Mouse (Mus musculus): ENCODE results near the gene Tmem217. TPM values are rescaled to one million over a fixed set of nuclear protein-coding genes. Genes with fewer than 3 reads are reported as not detected.

Tmem217 gene
- polyA plus RNA-seq (2021; fragmentation: Nextera tagmentation): 0.59 and 0.63 TPM in 2 replicates
- long read RNA-seq, experiment 1: 0 reads
- long read RNA-seq, experiment 2: 0 reads

GRCm38 (mm10) chr17:29552162-29552732, at the start of gene Tmem217:
Tmem217 (minus strand) TSS chr17:29552385.

GRCm38 (mm10) chr17:29549543-29550428, 2.4 kb downstream of the Tmem217 start, which contains the start of the genes Gm17657 and Tbc1d22b:
Gm17657 (minus strand) TSS chr17:29549638.
Tbc1d22b (plus strand) TSS chr17:29549785.

GRCm38 (mm10) chr17:29490713-29491581, 61.2 kb downstream of the Tmem217 start, which contains the start of gene Pim1:
Pim1 (plus strand) TSS chr17:29490753.

Small RNAs within 50 kb of the gene (microRNA-seq; reads per million reads assigned to microRNA genes)
- not detected for gene Mir7667

Other genes with a start within 250 kb of the Tmem217 start
- gene Pi16, start 234.7 kb downstream of the Tmem217 start, polyA plus RNA-seq (2021; fragmentation: Nextera tagmentation): 0.18 and 0.39 TPM in 2 replicates
- gene Mtch1, start 204.5 kb downstream of the Tmem217 start, polyA plus RNA-seq (2021; fragmentation: Nextera tagmentation): 220 TPM in 2 replicates
- gene Fgd2, start 191.5 kb downstream of the Tmem217 start, polyA plus RNA-seq (2021; fragmentation: Nextera tagmentation): 2.9 and 4.5 TPM in 2 replicates
- gene Pim1, start 61.6 kb downstream of the Tmem217 start, polyA plus RNA-seq (2021; fragmentation: Nextera tagmentation): 0.80 and 1.2 TPM in 2 replicates
- not detected in 2 replicates for gene Gm17657, start 2.7 kb downstream of the Tmem217 start, polyA plus RNA-seq (2021; fragmentation: Nextera tagmentation)
- gene Tbc1d22b, start 2.6 kb downstream of the Tmem217 start, polyA plus RNA-seq (2021; fragmentation: Nextera tagmentation): 6.5 and 7.9 TPM in 2 replicates
- 43.9 TPM in 2 replicates for gene Rnf8, start 62.4 kb upstream of the Tmem217 start, polyA plus RNA-seq (2021; fragmentation: Nextera tagmentation)
- 1.2 and 1.8 TPM in 2 replicates for gene Gm28043, start 62.5 kb upstream of the Tmem217 start, polyA plus RNA-seq (2021; fragmentation: Nextera tagmentation)
- 49.0 and 68.6 TPM in 2 replicates for gene Cmtr1, start 108.2 kb upstream of the Tmem217 start, polyA plus RNA-seq (2021; fragmentation: Nextera tagmentation)
- gene Ccdc167, start 164.7 kb upstream of the Tmem217 start, polyA plus RNA-seq (2021; fragmentation: Nextera tagmentation): 23.4 and 25.0 TPM in 2 replicates